Mouse (Mus musculus): Measurements from ENCODE around the gene Wbp1. TPM values are rescaled to one million over a fixed set of nuclear protein-coding genes. Genes with fewer than 3 reads are reported as not detected.
A peak's percentile ranks its signal among the peaks of the same experiment; 100 is the strongest.

Gene Wbp1
- total and polyA plus RNA-seq, 2 experiments from 2014 or later: 97.5 to 151 TPM

DNA sequence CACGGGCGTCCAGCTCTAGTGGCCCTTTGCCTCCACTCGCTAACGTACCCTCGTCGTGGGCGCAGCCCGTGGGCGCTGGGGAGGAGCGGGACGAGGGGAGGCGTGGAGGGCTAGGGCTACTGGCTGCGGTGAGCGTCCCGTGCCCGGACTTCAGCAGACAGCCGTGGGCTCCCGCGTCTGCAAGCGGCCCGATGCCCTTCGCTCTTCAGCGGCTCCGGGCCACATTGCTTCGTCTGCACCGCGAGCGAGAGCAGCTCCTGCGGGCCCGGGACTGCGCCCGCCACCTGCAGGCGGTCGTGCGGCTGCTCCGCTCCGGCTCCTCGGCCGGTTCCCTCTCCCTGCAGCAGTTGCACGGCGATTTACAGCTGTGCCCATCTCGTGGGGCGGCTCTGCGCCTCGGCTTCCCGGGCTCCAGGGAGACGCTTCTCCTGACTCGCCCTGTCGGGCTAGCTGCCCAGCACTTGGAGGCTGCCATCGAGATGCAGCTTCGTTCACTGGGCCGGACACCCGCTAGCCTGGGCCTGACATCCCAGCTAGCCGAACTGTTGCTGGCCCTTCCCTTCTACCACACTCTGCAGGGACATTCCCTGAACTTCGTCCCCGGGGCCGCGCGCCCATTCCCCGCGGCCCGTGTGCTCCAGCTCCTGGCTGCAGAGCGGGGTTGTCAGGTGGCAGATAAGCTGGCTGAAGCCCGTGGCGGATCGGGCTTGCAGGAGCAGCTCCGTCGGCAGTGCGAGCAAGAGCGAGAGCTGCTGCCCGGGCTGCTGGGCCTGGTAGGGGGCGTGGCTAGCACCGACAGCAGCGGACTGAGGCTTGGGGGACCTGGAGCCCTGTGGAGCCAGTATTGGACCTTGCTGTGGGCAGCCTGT lies 19.4 kb downstream of the Wbp1 start:
- Histone ChIP-seq H3K4me2 (ENCODE audit: low read depth, low read length) (peak overlapping the region; percentile 97), H3K9me3 (replicated peaks; ENCODE audit: control insufficient read depth, low read length) (no peaks in the 10 kb centered on the region), H3K4me3 (ENCODE audit: low read depth, low read length) (peak overlapping the region; percentile 72), H3K36me3 (replicated peaks; ENCODE audit: control insufficient read depth, insufficient read depth, low read length) (peaks cover 8% of the 10 kb centered on the region), H3K9ac (replicated peaks; ENCODE audit: low read depth, low read length) (peak overlapping the region; percentile 75), H3K27me3 (ENCODE audit: control insufficient read depth, insufficient read depth, low read length) (no peaks in the 10 kb centered on the region), H3K27ac (ENCODE audit: low read depth) (peak overlapping the region; percentile 85), H3K4me1 (ENCODE audit: control insufficient read depth, insufficient read depth) (0 out of 2 replicates have a peak, but pooled peaks cover 10% of the 10 kb centered on the region)
- no peak for TF ChIP-seq EP300 (IDR thresholded peaks at IDR 0.05; ENCODE audit: low read depth)
- TF ChIP-seq CTCF (IDR thresholded peaks at IDR 0.05; ENCODE audit: low read depth): peak; percentile 56
- under 1% methylated on average over 60 of the region's 74 CpGs for WGBS
- peak; percentile 84 for ATAC-seq (ENCODE audit: insufficient read depth, low read depth)
- DNase-seq (ENCODE audit: low spot score): peak; percentile 55

DNA sequence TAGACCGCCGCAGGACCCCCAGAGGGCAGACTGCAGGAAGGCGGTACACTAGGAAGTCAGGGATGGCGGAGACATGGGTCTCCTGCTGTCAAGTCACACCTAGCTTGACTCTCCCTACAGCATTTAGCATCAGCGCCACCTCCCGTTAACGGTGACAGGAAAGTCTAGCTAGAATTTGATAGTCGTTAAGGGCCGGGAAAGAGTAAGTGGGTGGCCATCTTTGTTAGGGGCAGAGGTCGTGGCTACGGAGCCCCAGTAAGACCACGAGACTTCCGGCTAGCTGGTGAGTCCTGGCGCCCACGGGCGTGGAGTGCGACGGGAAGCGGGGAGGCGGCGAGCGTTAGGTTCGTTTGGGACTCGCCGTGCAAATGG lies 20.1 kb downstream of the Wbp1 start, which contains the start of the genes Ccdc142 and Gm42688:
Gene Ccdc142, plus strand, starts transcription at position 286 of the 372 bp plus-strand sequence.
Gene Gm42688, plus strand, starts transcription at position 302 of the 372 bp plus-strand sequence.
- peaks cover 8% of the 10 kb centered on the region for H3K36me3 ChIP-seq (replicated peaks; ENCODE audit: control insufficient read depth, insufficient read depth, low read length)
- DNase-seq (ENCODE audit: low spot score) (peak; percentile 91), ATAC-seq (ENCODE audit: insufficient read depth, low read depth) (peak; percentile 87)
- H3K4me1 ChIP-seq (ENCODE audit: control insufficient read depth, insufficient read depth): 0 out of 2 replicates have a peak, but pooled peaks cover 10% of the 10 kb centered on the region
- TF ChIP-seq CTCF (IDR thresholded peaks at IDR 0.05; ENCODE audit: low read depth) (peak; percentile 67), EP300 (IDR thresholded peaks at IDR 0.05; ENCODE audit: low read depth) (no peak)
- under 1% methylated on average over 25 of the region's 25 CpGs for WGBS
- H3K9ac ChIP-seq (replicated peaks; ENCODE audit: low read depth, low read length): peak within 1 kb of the TSS; percentile 75
- H3K4me2 ChIP-seq (ENCODE audit: low read depth, low read length): peak within 1 kb of the TSS; percentile 97
- H3K4me3 ChIP-seq (ENCODE audit: low read depth, low read length): peak within 1 kb of the TSS; percentile 72
- H3K27me3 ChIP-seq (ENCODE audit: control insufficient read depth, insufficient read depth, low read length): no peaks in the 10 kb centered on the region
- H3K9me3 ChIP-seq (replicated peaks; ENCODE audit: control insufficient read depth, low read length): no peaks in the 10 kb centered on the region
- H3K27ac ChIP-seq (ENCODE audit: low read depth): peak within 1 kb of the TSS; percentile 85

DNA sequence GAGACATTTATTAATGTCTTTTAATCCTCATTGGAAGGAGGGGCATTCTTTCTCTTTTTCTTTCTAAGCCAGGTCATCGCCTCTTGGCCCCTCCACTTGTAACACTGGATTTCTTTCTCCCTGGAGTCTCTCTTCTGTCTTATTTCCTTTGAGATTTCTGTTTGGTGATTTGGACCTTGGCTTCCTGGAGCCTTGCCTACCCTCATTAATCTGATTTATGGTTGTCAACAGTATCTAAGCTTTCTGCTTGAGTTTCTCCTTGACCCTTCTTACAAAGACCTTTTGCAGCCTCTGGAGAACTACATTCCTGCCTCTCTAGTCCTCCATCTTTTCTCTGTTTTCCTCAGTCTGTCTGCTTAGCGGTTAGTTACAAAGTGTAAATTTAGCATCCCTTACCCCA lies 22.9 kb downstream of the Wbp1 start:
- ATAC-seq (ENCODE audit: insufficient read depth, low read depth): no peak
- Histone ChIP-seq H3K27ac (ENCODE audit: low read depth) (no peak overlapping the region), H3K36me3 (replicated peaks; ENCODE audit: control insufficient read depth, insufficient read depth, low read length) (no peaks in the 10 kb centered on the region), H3K4me1 (ENCODE audit: control insufficient read depth, insufficient read depth) (0 out of 2 replicates have a peak, but pooled peaks cover 10% of the 10 kb centered on the region), H3K27me3 (ENCODE audit: control insufficient read depth, insufficient read depth, low read length) (peaks cover 4% of the 10 kb centered on the region; the same call in 1 of the 2 replicates), H3K9me3 (replicated peaks; ENCODE audit: control insufficient read depth, low read length) (no peaks in the 10 kb centered on the region), H3K4me3 (ENCODE audit: low read depth, low read length) (no peak overlapping the region), H3K4me2 (ENCODE audit: low read depth, low read length) (no peak overlapping the region), H3K9ac (replicated peaks; ENCODE audit: low read depth, low read length) (no peak overlapping the region)
- 65% methylated on average over 2 of the region's 2 CpGs for WGBS
- DNase-seq (ENCODE audit: low spot score): no peak
- TF ChIP-seq EP300 (IDR thresholded peaks at IDR 0.05; ENCODE audit: low read depth) (no peak), CTCF (IDR thresholded peaks at IDR 0.05; ENCODE audit: low read depth) (no peak)

DNA sequence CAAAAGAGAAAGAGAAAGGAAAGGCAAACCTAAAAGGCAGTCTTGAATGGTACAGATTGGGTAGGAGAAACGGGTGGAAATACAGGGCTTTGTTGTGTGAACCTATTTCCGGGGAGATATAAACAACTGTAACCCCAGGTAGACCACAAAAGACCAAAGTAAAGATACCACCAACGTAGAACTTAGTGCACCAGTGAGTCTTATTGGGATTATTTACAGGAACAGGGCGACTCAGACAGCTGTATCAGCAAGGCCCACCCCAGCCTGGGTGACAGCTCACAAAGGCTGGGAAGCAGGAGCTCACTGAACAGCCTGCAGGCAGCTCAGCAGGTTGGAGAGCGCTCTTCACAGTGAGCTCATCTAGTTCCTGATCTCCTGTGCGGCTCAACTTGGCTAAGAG lies 25.4 kb downstream of the Wbp1 start:
- Histone ChIP-seq H3K27ac (ENCODE audit: low read depth) (no peak overlapping the region), H3K36me3 (replicated peaks; ENCODE audit: control insufficient read depth, insufficient read depth, low read length) (no peaks in the 10 kb centered on the region), H3K4me2 (ENCODE audit: low read depth, low read length) (no peak overlapping the region), H3K9ac (replicated peaks; ENCODE audit: low read depth, low read length) (no peak overlapping the region), H3K4me1 (ENCODE audit: control insufficient read depth, insufficient read depth) (no peaks in the 10 kb centered on the region), H3K4me3 (ENCODE audit: low read depth, low read length) (no peak overlapping the region), H3K9me3 (replicated peaks; ENCODE audit: control insufficient read depth, low read length) (no peaks in the 10 kb centered on the region), H3K27me3 (ENCODE audit: control insufficient read depth, insufficient read depth, low read length) (peaks cover 4% of the 10 kb centered on the region; the same call in 1 of the 2 replicates)
- no peak for TF ChIP-seq EP300 (IDR thresholded peaks at IDR 0.05; ENCODE audit: low read depth)
- no peak for TF ChIP-seq CTCF (IDR thresholded peaks at IDR 0.05; ENCODE audit: low read depth)
- no peak for DNase-seq (ENCODE audit: low spot score)
- no peak for ATAC-seq (ENCODE audit: insufficient read depth, low read depth)
- WGBS: 41% methylated on average over 6 of the region's 6 CpGs

DNA sequence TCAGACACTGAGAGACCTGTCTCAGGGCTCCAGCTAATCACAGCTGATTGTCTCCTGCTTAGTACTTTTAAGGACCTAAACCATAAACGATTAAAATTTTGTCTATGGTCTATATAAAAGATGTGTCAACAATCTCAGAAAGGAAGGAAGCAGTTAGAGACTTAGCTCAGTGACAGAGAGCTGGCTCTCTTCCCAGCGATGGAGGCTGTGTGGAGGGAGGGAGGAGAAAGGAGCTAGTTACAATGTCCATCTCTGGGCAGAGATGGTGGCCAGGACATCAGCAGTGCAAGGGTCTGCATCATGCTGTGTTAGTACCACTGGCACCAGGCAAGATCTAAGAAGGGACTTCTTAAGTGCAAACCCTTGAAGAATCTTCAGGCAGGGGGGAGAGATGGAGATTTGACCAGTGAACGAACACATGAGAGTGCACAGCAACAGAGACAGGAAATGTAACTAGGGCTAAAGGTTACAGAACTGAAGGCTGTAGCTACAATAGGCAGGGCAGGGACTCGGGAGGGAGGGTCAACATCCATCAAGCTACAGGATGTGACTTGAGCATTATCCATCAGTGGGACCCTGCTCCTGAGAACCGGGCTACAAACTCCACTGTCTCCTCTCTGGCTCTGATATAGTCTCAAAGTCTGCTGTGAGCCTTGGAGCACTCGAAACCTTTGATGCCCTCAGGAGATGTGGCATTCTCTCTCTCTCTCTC lies 28.8 kb downstream of the Wbp1 start:
- peak overlapping the region; percentile 39 for H3K27ac ChIP-seq (ENCODE audit: low read depth)
- H3K4me3 ChIP-seq (ENCODE audit: low read depth, low read length): no peak overlapping the region
- H3K4me1 ChIP-seq (ENCODE audit: control insufficient read depth, insufficient read depth): 0 out of 2 replicates have a peak, but pooled peaks cover 5% of the 10 kb centered on the region
- H3K9me3 ChIP-seq (replicated peaks; ENCODE audit: control insufficient read depth, low read length): no peaks in the 10 kb centered on the region
- ATAC-seq (ENCODE audit: insufficient read depth, low read depth) (peak; percentile 61; the same call in 1 of the 2 replicates), DNase-seq (ENCODE audit: low spot score) (no peak)
- TF ChIP-seq EP300 (IDR thresholded peaks at IDR 0.05; ENCODE audit: low read depth) (no peak), CTCF (IDR thresholded peaks at IDR 0.05; ENCODE audit: low read depth) (no peak)
- WGBS: 30% methylated on average over 6 of the region's 6 CpGs
- peaks cover 23% of the 10 kb centered on the region for H3K27me3 ChIP-seq (ENCODE audit: control insufficient read depth, insufficient read depth, low read length)
- no peak overlapping the region for H3K4me2 ChIP-seq (ENCODE audit: low read depth, low read length)
- H3K9ac ChIP-seq (replicated peaks; ENCODE audit: low read depth, low read length): no peak overlapping the region
- no peaks in the 10 kb centered on the region for H3K36me3 ChIP-seq (replicated peaks; ENCODE audit: control insufficient read depth, insufficient read depth, low read length)

Data from heart, postnatal 0 days (tissue).